Mouse (Mus musculus) induced T-regulatory cell, adult 2 months (primary cell): ENCODE data around the gene Hhatl.
A peak's percentile ranks its signal among the peaks of the same experiment; 100 is the strongest.

Experiments
- DNase-seq: peaks from one replicate; pipeline ENCODE4 v3.0.0-alpha.2; 2012; ENCODE audit warnings: low read depth

The Hhatl gene

DNA sequence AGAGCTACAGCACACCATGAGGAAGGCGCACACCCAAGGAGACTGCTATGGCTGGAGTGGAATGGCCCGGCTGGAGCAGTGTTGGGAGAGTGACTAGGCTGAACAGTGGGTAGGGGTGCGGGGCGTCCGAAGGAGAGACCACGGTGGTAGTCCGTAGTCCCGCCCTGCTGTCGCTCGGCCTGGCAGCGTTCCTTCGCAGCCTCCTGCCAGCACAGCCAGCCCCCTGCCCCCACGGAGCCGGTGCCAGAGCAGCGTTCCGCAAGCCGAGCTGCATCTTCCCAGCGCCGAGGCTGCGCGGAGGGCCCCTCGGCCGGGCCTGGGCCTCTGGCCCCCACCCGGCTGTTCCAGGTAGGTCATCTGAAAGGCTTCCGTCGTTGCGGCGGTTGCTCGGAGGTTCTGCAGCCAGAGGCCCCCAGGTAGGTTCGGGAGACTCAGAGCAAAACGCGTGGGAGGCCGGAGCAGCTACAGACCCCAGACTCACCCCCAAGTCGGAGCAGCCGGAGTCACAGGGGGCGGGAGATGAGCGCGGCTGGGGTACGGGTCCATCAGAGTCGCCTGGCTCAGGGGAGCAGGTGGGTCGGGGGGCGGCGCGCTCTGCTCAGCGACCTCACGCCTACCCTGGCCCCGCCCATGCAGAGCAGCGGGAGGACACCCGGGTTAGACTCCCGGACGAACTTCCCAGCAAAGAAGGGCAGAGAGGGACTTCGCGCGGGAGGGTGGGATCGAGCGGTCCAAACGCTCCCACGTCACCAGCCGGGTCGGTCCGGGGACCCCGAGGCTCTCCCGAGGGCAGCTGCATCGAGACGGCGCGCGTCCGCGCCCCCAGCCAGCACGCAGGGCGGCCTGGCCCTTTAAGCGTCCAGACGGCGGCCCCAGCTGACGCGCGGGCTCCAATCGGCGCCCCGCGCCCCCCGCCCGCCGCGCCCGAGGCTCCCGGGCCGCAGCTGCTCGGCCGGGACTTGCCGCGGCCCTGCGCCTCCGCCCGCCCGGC lies 32.9 kb downstream of the Hhatl start, which contains the start of gene Zfp651:
Zfp651 (plus strand) TSS at position 240 of the 991 bp plus-strand sequence.
- DNase-seq: peak; percentile 39

- DNase-seq: no peak
Observed at GRCm38 (mm10) chr9:121757835-121758814, 34.2 kb downstream of the Hhatl start.

DNA sequence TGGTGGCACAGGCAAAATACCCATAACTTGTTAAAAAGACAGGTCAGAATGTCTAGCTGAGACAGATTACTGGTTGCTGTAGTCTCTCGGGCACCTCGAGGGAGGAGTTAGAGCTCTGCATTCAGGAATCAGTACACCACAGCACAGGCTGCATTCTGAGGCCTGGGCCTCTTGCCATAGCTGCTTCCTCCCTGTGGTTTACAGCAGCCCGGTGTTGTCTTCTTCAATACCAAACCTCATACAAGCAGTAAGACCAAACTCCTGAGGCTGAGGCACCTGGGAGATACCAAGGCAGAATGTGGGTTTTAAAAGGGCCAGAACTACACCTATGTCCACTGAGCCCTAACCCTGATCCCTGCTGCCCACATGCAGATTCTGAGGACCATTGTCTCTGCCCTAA lies 34.9 kb downstream of the Hhatl start:
- DNase-seq: peak; percentile 48

GRCm38 (mm10) chr9:121756785-121757184 lies 35.5 kb downstream of the Hhatl start:
- no peak for DNase-seq

- DNase-seq: no peak
Observed at GRCm38 (mm10) chr9:121754624-121755023, 37.7 kb downstream of the Hhatl start.

GRCm38 (mm10) chr9:121752774-121753173 lies 39.5 kb downstream of the Hhatl start:
- no peak for DNase-seq

GRCm38 (mm10) chr9:121744051-121744450 lies 48.3 kb downstream of the Hhatl start:
- no peak for DNase-seq

DNA sequence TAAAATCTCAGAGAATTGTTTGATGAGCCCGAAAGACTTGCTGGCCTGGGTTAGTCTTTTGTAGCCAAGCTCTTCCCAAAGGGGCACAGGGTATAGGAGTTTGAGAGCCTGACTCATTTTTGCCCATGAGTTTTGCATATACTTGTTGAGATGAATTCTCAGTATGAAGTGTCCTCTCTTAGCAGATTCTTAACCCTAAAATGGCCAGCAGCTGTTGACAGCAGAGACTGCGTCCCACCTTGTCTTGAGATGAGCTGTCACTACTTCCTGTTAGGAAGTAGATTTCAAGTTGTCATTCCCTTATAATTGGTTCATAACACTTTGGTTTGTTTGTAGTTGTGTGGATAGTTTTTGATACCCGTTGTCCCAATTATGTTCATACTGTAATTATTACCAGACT lies 51.1 kb downstream of the Hhatl start:
- peak; percentile 62 for DNase-seq

DNA sequence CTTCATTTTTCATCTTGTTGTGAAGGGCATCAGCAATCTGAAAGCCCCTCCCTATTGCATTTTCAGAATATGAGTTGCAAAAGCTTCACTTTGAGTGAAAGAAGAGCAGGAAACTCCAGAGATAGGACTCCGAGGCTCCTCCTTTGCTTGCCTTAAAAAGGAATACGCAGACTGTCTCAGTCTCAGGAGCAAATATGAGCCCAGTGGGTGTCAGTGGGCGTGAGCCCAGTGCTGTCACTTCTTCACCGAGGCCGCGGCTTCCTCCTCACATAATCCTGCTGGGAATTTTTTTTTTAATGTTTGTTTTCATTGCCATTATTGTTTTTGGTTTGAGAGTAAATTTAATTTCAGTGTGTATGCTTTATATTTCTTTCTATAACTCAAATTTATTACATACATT lies 51.8 kb downstream of the Hhatl start:
- peak; percentile 36 for DNase-seq
